Mouse (Mus musculus): ENCODE measurements around the gene Srek1.
A peak's percentile ranks its signal among the peaks of the same experiment; 100 is the strongest.

Srek1 gene

GRCm38 (mm10) chr13:103774119-103774757 is at the start of gene Srek1:
Srek1 (minus strand) TSS chr13:103774608.
- DNase-seq (ENCODE audit: low read depth, low spot score) = peak; percentile 91

GRCm38 (mm10) chr13:103822270-103822669 is 47.9 kb upstream of the Srek1 start:
- peak; percentile 7 for DNase-seq (ENCODE audit: low read depth, low spot score)

DNA sequence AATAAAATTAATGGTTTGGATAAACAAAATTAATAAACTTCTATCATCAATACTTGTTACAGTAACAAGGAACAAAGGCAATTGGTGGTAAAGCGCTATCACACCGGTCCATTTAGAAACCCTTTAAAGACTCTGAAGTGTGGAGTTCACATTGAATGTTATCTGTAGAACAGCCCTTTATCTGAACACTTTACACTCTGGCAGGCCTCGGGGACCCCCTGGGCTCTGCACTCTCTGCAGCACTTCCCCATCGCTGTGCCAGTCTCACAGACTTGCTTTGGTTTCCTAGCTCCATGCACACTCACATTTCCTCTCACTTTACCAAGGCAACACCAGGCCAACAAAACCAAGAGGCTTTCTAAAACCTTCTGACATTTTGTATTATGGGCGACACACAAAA is 45.0 kb upstream of the Srek1 start:
- no peak for DNase-seq (ENCODE audit: low read depth, low spot score)

- DNase-seq (ENCODE audit: low read depth, low spot score) = no peak
Measured at GRCm38 (mm10) chr13:103817935-103818334, 43.5 kb upstream of the Srek1 start.

- no peak for DNase-seq (ENCODE audit: low read depth, low spot score)
Measured at GRCm38 (mm10) chr13:103807464-103807863, 33.1 kb upstream of the Srek1 start.

DNA sequence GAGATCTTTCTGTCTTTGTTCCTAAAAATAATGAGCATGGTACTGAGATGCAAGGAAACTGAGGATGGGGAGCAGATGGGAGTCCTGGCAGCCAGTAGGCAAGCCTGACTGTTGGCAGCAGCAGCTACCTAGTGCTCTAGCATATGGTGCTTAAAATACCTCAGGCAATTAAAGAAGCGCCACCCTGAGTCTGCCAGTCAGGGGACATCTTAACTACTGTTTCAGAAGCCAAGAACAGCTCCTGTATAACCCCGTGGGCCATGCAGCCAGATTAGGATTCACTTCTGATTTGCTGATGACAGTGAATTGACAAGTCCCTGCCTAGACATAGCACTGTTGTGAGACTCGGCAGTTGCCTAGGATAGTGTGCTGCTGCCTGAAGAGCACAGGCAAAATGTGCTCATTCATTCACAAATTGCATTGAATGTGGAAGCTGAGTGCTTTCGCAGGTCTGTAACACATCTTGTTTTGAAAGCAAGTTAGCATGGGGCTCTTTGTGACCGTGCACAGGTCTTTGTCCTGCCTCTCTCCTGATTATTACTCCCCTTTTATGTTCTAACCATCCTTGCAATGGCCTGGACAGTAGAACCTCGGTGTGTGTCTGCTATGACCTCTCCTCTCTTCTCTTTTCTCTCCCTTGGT is 31.9 kb upstream of the Srek1 start:
- DNase-seq (ENCODE audit: low read depth, low spot score) = no peak

GRCm38 (mm10) chr13:103803721-103804120 is 29.3 kb upstream of the Srek1 start:
- no peak for DNase-seq (ENCODE audit: low read depth, low spot score)

- no peak for DNase-seq (ENCODE audit: low read depth, low spot score)
Measured at GRCm38 (mm10) chr13:103801021-103801420, 26.6 kb upstream of the Srek1 start.

GRCm38 (mm10) chr13:103794688-103795543 is 20.5 kb upstream of the Srek1 start:
- DNase-seq (ENCODE audit: low read depth, low spot score) = no peak

DNA sequence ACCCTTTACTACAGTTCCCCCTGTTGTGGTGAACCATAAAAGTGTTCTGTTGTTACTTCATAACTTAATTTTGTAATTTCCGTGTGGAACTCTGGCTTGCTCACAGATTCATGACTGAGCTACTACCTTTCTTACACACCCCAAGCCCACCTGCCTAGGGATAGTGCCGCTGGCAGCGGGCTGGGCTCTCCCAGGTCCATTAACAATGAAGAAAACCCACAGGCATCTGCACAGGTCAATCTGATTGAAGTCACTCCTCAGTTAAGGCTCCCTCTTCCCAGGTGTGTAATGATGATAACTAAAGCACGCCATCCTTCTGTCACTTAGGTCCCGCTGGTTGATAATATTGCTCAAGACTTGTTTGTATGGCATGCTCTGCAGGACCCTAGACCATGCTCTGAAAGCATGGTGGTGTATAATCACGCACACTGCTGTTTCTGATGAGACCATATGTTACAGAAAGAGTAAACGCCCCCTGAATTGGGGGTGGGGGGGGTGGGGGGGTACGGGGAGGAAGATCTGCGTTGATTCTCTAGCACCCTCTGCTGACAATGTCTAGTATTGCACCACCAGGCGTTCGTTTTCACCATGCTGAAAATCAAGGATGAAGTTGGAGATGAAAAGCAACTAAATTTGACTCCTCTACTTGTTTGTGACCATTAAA is 5.6 kb upstream of the Srek1 start:
- DNase-seq (ENCODE audit: low read depth, low spot score) = peak; percentile 60

GRCm38 (mm10) chr13:103777126-103777525 is 2.7 kb upstream of the Srek1 start:
- DNase-seq (ENCODE audit: low read depth, low spot score) = no peak

- DNase-seq (ENCODE audit: low read depth, low spot score) = no peak
Measured at GRCm38 (mm10) chr13:103773407-103774118, 845 bp downstream of the Srek1 start.

DNA sequence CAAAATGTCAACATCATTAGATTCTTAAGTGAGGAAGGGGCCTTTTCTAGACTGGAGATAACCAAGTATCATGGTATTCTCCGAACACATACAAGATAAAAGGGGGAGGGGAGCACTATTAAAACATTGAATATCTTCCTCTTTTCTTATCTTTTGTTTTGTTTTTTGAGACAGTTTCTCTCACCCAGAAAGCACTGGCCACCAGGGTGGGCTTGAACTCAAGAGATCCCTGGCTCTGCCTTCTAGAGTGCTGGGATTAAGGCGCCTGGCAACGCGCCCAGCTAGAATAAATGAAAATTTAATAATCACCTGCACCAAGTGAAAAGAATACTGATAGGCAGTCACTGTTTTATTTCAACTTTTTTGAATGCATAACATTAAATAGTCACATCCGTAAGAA is 1.5 kb downstream of the Srek1 start:
- DNase-seq (ENCODE audit: low read depth, low spot score) = no peak

DNA sequence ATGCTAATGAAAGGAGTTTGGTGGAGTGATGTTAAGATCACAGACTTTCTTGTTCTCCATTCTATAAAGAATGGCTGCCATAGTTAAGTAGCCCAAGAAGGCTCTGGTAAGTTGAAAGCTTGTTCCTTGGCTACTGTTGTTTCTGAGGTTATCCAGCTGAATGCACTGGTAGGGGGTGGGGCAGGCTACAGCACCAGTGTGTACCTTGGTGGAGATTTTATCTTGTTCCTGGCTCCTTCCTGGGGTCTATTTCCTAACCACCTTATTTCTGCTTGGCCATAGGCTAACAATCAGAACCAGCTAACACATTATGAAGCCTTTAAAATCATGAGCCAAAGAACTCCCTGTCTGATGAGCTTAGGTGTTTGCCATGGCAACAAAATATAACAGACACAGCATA is 3.6 kb downstream of the Srek1 start:
- peak; percentile 19 for DNase-seq (ENCODE audit: low read depth, low spot score)

GRCm38 (mm10) chr13:103767935-103768334 is 6.5 kb downstream of the Srek1 start:
- DNase-seq (ENCODE audit: low read depth, low spot score) = no peak

- DNase-seq (ENCODE audit: low read depth, low spot score) = no peak
Measured at GRCm38 (mm10) chr13:103763640-103764039, 10.8 kb downstream of the Srek1 start.

DNA sequence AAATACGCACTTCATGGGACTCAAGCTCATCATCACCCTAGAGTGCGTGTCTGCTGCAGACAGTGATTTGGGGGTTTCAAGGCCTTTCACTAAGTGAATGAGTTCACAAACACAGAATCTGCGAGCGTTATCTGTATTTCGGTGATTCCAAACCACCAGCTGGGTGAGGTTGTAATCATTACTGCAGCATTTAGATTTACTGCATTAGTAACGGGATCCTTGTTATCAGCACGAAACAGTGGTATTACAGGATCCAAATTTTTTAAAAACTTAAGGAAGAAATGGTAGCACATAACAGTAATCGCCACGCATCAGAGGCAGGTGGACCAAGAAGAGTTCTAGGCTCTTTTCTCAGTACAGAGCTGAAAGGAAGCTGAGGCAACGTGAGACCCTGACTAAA is 12.4 kb downstream of the Srek1 start:
- DNase-seq (ENCODE audit: low read depth, low spot score) = no peak

- peak; percentile 67 for DNase-seq (ENCODE audit: low read depth, low spot score)
Measured at GRCm38 (mm10) chr13:103751421-103751820, 23.0 kb downstream of the Srek1 start.

DNA sequence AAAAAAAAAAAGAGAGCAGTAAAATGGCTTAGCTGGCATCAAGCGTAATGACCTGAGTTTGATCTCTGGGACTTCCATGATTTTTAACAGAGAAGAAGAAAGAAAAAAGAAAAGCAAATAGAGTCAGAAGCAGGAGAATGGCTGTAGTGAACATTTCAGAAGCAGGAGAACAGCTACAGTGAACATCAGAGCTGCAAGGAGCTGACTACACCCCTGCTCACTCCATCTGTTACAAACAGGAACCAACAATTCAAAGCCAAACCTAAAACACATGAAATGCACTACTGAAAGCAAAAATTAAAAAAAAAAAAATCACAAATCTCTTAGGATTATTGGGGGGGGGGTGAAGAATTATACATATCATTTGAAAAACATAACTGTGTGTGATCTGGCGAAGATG is 28.7 kb downstream of the Srek1 start:
- no peak for DNase-seq (ENCODE audit: low read depth, low spot score)

- DNase-seq (ENCODE audit: low read depth, low spot score) = no peak
Measured at GRCm38 (mm10) chr13:103745160-103745559, 29.2 kb downstream of the Srek1 start.

DNA sequence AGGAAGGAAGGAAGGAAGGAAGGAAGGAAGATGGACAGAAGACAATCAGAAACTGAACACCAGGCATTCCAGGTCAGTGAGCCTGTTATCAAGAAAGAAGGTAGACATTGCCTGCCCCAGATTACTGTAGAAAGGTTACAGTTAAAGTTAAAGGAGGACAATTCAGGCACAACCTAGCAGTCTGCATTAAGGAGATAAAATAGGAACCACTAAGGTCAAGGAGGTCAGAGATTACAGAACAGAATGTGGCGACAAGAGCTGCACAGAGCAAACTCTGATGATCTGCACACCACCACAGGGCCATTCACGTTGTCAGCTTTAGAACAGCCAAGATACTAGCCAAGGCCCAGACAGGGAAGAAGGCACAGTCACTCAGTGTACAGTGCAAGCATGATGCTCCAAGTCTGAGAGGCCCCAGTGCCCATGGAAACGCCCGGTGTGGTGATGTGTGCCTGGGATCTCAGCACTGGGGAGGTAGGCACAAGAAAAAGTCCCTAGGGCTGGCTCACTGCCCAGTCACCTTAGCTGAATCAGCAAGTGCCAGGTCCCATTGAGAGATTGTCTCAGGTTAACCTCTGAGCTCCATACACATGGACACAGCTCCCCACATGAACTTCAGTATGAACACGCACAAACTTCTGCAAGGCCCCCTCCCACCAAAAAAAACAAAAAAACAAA is 38.9 kb downstream of the Srek1 start:
- no peak for DNase-seq (ENCODE audit: low read depth, low spot score)
